Mouse (Mus musculus): ENCODE measurements around the gene Otulin.

Otulin gene

DNA sequence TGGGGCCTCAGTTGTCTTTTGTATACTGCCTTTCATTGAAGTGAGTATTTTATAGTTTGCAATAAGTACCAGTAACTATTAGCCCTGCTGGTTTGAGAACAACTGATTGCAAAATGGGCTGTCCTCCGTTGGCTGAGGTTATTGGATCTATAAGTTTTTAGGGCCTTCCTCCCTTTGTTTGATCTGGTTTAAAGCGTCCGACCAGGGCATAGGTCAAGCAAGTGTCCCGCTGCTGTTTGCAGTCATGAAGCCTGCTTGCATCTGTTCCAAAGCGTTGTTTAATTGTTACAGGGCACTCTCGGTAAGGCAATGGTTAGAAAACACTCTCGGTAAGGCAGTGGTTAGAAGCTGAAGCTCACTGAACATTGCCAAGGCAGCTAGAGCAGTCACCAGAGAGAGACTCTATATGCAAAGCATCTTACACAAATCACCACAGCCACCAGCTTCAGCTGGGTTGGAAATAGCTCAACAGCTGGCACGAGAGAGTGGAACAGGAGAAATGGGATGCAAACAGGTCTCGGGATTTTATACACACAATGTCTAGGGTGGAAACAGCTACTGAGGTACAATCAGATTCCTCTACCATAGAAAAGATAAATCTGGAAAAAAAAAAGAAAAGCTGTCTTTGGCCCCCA lies 80.0 kb downstream of the Otulin start:
- DNase-seq (ENCODE audit: low spot score in 2 of 2): peak in 1 of 2 experiments; percentile 43

DNA sequence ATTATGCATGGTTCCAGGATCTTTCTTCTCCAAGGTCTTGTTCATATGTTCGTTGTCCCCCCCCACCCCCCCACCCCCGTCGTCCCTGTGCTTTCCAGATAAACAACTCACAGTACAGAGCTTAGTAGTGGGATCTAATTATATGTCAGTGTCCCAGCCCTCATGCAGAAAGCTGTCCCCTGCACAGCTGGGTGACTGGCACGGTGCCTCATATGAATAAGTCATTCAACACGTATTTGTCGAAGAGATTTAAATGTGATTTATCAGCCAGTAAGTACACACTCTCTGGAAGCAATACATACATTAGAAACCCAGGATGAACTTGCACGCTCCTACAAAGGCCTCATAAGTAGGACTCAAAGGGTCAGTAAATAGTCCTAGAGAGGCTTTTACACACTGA lies 80.6 kb downstream of the Otulin start:
- DNase-seq (ENCODE audit: low spot score in 2 of 2): no peak

DNA sequence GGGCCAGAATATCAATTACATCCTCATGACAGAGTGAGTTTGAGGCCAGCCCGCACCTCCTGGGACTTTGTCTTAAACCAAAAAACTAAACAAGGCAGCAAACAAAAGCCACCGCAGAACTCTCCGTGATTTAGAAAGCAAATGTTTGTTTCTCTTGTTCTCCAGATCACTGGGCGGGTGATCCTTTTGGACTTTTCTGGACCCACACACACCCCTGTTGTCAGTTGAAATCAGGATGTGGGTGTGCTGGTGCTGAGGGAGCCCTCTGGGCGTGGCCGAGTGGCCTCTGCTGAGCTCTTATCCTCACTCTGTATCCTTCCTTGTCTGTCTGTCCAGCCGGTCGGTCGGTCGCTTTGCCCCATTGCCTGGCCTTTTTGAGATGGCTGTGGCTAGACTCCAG lies 81.4 kb downstream of the Otulin start:
- no peak for DNase-seq (ENCODE audit: low spot score in 2 of 2)

DNA sequence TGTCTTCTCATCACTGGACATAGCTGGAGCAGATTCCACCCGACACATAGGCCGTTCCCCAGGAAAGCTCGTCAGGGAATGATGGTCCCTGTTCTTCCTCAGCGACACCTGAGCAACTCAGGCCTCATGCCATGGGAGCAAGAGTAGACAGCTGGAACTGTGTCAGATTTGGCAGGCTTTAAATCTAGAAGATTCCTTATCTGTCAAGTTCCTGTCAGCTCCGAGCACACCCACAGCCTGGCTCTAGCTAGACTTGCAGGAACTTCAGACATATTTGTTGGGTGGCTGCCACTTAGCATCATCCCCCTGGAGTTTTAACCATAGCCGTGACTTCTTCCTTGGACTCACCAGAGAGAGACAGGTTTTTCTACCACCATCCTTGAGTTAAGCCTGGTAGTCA lies 82.4 kb downstream of the Otulin start:
- no peak for DNase-seq (ENCODE audit: low spot score in 2 of 2)

DNA sequence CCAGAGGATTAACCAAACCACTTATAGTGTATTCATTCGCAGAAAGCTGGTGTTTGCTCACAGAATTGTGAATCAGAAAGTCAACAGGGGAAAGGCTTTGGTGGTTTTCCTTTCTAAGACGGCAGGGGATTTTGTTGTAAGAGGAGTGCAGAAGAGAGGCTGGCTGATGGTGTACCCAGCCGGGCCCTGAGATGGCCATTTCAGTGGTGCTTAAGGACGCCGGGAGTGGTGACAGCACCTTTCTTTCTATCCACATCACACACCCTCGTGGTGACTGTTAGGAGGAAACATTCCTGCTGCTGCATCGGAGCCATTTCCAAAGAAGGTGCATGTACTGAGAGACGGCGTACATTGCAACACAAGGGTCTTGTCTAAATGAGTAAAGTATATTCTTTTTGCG lies 85.3 kb downstream of the Otulin start:
- no peak for DNase-seq (ENCODE audit: low spot score in 2 of 2)

DNA sequence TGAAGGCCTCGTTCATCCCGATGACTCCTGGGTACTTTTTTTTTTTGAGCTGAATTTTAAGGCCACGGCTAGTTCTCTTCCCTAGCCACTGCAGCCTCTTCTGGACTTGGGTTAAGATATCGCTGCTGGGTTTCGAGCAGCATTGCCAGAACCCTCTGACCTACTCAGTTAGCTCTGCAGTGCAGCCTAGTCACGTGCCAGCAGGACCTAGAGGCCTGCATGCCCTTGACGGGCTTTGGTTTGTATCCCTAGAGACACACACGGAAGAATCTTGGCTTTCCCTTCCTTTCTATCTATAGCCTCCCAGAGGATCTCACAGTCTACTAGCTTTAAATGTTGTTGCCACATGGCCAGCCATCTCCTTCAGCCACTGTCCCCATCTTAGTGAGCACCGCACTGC lies 90.7 kb downstream of the Otulin start:
- DNase-seq (ENCODE audit: low spot score in 2 of 2): no peak

DNA sequence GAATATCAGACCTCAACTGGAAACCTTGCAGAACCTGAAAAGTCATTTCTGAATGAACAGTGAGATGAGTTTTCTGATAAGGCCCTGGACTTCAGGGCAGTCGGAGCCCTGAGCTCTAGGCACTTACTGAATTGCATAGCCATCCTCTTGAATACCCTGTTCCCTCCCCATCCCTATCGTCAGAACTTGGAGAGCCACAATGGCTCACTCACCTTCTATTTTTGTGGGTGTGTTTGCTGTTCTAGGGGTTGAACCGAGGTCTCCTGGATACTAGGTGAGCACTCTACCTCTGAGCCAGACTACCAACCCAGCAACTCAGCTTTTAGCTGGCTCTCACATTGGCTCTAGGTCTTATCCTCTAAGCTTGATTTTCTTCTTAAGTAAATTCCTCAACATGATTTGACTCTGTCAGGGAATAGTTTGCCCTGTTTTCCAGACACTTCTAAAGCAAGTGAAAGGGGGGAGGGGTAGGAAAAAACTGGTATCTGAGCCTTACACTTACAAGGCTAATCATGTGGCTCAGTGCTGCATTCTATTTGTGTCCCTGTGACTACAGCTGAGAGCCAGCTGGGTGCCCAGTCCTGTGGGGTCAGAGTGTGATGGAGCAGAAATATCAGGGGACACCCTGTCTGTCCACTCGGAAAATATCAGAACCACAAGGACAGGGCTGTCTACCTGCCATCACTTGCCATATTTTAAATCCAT lies 92.8 kb downstream of the Otulin start:
- no peak for DNase-seq (ENCODE audit: low spot score in 2 of 2)

DNA sequence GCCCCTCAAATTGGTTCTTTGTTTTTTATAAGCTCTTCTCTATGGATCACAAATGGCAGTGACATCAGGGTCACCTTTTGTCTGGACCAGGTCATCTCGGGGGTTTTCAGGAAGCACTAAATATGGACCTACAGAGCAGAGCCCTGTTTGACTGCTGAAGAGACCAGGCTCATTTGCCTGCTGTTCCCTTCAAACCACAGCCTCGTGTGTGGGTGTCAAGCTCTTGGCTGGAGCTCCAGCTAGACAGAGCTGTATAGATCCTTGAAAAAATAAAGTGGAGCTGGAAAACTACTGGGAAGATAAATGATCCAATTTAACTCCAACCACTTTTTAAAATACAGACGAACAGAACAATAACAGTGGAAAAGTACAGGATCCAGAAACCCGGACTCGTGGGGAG lies 93.7 kb downstream of the Otulin start:
- DNase-seq (ENCODE audit: low spot score in 2 of 2): peak; percentile 62 to 83

DNA sequence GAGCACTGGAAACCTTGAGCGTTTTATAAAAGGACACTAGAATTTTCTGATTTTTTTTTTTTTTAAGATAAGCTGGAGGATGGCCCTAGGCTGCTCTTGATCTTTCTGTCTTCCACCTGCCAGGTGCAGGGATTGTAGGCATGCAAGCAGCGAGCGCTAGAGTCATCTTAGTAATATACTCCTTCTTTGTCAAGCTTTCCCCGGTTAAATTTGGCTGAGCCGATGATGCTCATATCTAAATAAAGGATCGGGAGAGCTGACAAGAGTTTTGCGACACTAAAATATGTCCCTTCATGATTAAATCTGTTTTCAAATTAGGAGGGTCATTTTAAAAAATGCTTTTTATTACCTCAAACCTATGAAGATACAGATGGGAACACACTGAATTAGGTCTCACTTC lies 94.3 kb downstream of the Otulin start:
- peak in 1 of 2 experiments; percentile 39 for DNase-seq (ENCODE audit: low spot score in 2 of 2)

DNA sequence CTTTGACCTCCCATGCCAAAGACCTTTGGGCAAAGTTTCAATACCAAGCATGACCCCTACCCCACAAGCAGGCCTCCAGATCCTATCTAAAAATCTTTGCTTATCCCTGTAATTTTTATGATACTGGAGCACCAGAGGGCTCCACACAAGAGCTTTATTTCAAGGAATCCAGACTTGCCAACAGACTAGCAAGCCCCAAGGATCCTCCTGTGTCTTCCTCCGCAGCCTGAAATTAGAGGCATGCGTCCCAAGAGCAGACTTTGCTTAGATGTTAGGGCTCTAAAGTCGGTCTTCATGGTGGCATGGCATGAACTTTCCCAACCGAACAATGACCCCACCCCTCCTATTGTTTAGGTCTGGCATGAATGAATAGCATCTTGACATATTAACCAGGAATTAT lies 94.8 kb downstream of the Otulin start:
- no peak for DNase-seq (ENCODE audit: low spot score in 2 of 2)

DNA sequence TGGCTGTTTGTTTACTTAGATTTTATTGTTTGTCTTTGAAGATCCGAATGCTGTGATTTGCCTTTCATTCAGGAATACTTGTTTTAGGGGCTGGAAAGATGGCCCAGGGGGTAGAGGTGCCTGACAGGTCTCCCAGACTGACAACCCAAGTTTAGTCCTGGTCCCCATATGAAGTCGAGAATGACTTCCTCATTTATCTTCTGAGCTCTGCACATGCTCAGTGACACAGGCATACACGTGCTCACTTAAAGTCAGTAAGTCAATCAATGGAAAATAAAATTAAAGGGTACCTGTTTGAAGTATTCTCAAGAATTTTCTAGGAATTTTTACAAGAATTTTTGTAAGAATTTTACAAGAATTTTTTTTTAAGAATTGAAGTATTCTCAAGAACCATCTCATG lies 97.5 kb downstream of the Otulin start:
- DNase-seq (ENCODE audit: low spot score in 2 of 2): no peak

DNA sequence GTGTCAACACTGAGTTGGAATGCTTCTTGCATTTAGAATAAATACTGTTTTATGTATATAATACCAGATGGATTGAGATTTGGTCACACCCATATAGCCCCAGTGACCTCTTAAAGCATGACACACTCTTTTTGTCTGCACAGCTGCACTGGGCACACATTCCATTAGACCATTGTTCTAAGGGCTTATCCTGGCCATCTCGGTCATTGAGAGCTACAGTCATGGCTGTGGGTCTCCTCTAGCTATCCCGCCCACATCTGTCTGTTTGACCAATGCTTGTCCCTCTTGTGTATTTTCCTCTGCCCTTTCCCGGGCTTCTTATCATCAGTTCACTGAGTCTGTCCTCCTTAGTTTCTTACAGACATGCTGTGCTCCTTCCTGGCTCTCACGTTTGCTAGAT lies 100.5 kb downstream of the Otulin start:
- DNase-seq (ENCODE audit: low spot score in 2 of 2): no peak

DNA sequence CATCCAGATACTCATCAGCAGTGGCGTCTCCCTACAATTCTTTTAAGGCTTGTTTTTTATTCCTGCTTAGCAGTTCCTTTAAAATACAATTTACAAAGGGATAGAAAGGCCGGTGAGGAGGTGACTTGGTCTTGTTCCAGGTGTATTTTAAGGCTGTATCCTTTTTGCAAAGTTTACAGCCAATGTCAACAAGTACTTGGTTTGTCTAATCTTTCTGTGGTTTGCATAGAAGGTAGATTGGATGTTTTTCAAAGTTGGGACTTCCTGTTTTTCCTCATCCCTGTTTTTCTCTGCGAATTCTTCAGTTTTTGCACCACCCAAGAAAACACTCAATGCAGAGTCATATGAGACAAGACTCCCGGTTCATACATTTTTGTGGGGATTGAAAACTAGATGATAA lies 101.6 kb downstream of the Otulin start:
- DNase-seq (ENCODE audit: low spot score in 2 of 2): no peak

DNA sequence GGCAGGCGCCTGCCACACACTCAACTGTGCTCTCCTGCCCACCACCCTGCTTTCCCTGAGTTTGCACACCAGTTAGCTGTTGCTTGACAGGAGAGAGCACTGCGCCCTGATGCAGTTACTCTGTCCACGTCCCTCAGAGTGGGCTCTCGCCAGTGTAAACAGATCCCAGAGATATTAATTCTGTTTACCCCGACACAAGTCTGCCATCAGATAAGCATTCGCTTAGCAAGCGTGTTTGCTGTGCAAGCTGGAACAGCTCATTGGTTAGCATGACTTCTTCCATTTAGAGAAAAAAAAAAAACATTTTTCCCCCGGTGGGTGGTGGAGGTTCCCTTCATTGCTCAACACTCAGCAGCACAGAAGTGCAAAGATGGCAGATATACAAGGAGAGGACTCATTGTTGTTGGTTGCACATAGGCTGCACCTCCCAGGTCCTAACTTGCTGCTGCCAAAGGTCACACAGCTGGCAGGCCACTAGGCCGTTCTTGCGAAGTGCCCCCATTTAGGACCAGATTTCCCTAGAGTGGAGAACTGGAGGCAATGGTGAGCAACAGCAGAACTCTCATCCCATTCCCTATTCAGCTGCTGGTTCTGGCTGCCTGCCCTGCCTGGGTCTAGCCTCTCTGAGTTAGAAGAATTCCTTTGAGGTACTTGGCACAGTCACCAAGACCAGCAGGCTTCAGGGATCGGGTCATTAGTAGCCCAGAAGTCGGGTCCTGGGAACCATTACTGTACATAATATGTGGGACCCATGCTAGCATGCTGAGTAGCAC lies 105.1 kb downstream of the Otulin start:
- DNase-seq (ENCODE audit: low spot score in 2 of 2): no peak

DNA sequence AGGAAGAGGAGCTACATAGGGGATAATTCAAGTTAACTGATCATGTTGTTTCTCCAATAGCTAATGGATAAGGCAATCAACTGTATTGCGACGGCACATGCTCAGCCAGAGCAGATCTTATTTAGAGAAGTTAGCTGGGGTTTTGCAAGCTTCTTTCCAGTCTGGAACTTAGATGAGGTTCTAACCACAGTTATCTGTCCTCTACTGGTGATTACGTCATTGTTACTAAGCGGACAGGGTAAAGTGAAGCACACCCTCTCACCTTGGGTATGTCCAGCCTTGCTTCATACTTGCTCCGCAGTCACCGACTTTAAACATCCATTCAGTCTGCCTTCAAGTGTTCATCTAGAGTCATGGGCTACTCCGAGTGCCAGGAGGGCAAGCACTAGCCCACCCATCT lies 110.6 kb downstream of the Otulin start:
- no peak for DNase-seq (ENCODE audit: low spot score in 2 of 2)

DNA sequence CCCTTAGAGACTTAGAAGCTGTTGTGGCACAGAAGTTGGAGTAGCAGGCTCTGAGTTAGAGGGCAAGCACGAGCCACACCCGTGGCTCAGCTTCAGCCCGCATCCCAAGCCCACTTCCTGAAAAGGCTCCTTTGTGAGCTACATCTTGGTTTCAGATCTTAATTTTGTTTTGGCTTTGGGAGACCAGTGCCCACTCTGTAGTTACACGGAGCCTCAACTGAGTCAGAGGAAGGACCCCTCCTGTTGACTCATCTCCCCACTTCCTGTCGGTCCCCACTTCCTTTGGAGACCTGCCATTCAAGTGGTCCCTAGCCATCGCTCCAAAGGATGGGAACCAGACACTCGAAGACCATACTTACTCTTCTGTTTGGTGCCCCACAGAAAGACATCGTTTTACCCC lies 112.5 kb downstream of the Otulin start:
- no peak for DNase-seq (ENCODE audit: low spot score in 2 of 2)

DNA sequence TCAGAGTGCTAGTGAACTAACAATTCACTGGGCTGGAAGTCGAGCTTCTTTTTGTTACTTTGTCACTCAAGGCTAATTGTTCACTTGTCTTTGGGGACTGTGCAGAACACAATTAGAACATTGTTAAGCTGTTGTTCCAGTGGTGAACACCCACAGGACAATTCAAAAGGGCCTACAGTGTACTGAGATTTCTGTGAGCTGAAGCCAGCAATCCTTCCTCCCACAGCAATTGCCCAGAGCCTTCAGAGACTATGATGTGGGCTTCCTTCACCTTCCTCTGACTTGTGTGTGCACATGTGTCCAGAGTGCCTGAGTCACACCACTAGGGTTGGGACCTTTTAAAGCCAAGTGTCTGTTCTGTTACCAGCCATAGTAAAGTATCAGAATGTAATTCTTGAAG lies 113.6 kb downstream of the Otulin start:
- DNase-seq (ENCODE audit: low spot score in 2 of 2): no peak

DNA sequence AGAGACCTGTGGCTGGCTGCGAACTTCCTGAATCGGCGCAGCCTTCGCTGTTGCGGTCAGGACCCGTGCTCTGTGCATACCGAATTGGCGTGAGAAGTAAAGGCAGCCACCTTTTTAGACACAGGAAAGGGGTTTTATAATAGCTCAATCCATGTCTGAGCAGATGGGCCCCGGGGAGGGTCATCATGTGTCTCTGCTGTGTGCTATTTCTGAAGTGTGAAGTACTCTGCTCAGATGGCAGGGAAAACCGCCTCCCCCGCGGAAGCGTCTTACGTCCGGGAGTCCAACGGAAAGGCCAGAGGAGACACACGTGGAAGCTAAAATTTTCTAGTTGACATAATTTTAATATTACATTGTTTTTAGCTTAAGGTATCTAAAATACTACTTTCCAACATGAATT lies 121.5 kb downstream of the Otulin start:
- DNase-seq (ENCODE audit: low spot score in 2 of 2): peak; percentile 73 to 79

DNA sequence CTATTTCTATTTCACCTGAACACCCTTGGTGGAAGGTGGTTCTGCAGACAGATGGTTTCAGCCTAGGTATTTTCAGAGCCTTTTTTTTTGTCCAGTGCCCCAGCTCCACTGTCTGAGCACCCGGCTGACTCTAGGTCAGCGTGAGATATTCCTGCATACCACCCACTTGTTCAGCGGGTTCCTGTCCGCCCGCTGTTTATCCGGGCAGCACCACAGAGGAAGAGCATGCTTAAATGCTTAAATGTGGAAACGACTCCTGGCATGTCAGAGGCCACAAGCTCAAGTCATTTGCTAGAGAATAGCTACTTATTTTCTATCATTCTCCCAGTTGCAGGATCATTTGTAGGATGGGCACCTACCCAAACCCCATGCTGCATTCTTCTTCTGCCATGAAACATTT lies 122.3 kb downstream of the Otulin start:
- no peak for DNase-seq (ENCODE audit: low spot score in 2 of 2)

DNA sequence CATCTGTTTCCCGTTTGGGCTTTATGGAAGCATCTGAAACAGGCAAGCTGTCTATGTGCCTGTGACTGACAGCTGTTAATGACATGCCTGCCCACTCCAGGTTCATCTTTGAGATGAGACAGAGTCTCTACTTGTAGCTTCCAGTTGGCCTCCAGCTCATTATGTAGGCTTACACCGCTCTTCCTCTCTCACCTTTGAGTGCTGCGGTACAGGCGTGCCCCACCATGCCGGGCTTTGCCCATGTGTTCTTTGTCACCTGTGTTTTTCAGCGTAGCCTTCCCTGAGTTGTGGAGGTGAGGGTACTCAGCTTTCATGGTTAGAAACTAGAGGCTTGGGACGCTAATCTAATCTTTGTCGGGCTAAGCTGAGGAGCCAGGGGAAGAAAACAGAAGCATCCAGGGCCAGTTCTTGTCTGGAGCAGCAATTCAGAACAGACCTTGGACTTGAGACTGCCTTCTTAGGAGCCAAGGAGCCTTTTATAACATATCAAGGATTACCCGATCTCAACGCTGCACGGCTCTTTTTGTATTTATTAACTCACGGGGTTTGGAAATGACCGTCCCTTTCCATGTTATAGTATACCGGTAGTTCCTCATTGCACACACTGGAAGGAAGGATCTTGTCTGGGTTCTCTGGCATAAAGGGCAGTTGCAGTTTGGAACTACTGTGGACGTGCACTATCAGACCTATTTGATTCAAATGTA lies 123.4 kb downstream of the Otulin start:
- DNase-seq (ENCODE audit: low spot score in 2 of 2): no peak

DNA sequence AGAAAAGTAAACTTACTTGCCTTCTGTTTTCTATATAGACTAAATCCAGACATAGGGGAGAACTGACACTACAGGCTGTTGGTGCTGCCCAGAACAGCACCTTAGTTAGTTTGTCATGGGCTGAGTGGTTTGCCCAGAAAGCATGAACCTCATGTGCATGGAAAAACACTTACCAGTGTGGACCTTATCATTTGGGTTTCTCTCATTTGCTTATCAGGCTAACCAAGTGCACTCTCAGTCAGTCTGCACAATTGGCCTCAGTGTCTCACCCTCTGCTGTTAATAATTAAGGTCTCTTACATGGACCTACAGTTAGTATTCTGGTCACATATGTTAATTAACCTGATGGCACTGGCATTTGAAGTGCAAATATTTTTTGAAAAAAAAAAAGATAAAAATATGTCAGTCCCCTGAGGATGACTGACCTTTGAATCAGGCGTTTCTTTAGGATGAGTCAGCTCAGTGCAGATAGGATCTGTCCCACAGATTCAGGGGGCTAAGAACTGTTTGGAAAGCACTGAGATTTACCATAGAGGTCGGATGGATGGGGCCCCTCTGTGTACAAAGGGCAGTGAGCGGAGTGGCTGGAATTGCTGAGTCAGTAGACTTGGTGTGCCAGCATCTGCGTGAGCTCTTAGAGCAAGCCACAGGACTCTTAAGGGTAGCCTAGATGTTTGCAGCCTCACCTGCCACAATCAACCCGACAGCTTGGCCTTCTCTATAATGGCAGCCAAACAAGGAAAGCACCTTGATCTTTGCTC lies 124.2 kb downstream of the Otulin start:
- no peak for DNase-seq (ENCODE audit: low spot score in 2 of 2)
